Mouse (Mus musculus) right cerebral cortex, postnatal 25 days (tissue): ENCODE measurements at regions not wholly inside any gene's neighbourhood (a gene's known extent, or its start where the extent isn't known, plus 50 kb on each side); places are given as distances from the start of the nearest gene placed in this dataset.

Experiments used
- DNase-seq: peaks from one replicate; pipeline ENCODE4 v3.0.0; 2022

DNA sequence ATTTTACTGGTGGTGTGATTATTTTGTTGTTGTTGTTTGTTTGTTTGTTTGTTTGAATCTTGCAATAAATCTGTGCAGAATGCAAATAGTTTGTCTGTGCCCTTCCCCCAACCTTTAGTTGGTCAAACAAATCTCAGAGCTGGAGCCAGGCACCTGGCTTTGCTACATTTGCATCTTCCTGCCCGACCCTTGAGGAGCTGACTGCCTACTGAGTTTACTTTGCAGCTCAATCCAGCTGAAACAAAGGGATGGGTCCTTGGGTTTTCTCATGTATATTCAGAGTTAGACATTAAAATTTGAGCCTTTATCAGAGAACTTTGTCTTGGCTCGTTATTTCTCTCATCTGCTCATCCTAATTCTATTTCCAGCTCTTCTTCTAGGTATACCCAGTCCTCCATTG, 79.4 kb upstream of the BC030870 start:
- DNase-seq: no peak

DNA sequence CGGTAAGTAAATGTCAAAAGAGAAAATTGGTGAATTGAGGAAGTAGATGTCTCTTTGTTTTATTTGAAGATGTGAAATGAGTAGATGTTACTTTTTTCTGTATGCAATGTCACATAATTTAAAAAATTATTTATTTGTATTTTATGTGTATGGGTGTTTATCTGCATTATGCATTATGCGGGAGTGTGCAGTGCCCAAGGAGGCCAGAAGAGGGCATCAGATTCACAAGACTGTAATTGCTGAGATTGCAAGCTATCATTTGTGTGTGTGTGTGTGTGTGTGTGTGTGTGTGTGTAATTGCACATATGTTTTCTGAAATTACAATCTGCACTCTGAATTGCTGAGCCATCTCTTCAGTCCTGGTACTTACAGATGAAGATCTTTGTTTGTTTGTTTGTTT, 76.8 kb upstream of the BC030870 start:
- DNase-seq: no peak

DNA sequence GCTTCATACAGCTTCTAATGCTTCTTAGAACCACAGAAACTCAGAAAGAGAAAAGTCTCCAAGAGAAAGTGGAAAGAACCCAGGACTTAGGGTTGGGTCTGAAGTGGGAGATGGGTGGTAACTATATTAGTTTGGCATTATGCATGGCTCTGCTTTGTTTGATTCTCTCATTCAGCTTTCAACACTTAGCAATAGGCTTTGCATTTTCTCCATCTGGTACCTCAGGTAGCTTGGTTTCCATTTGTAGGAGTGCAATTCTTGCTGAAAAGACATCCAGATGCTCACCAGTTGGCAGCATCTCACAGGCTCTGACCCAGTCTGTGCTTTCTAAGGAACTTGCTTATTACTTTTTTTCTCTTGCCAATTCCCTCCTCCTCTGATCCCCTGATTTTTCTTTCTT, 65.3 kb upstream of the BC030870 start:
- DNase-seq: peak; percentile 36

DNA sequence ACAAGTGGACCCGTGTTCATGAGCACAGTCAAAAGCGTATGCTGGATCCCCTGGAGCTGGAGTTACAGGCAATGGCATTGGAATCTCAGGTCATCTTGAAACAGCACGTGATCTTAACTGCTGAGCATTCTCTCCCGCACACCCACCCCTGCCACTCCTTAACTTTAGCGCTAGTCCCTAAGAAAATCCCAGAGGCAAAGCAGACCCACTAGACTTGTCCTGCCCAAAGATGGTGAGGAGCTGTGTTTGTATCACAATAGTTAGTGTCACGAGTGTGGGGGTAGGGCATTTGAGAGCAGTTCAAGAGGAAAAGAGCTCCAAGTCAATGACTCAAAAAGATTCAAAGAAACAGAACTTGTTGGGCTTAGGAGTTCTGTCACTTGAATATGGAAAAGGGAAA, 64.9 kb upstream of the BC030870 start:
- DNase-seq: no peak

DNA sequence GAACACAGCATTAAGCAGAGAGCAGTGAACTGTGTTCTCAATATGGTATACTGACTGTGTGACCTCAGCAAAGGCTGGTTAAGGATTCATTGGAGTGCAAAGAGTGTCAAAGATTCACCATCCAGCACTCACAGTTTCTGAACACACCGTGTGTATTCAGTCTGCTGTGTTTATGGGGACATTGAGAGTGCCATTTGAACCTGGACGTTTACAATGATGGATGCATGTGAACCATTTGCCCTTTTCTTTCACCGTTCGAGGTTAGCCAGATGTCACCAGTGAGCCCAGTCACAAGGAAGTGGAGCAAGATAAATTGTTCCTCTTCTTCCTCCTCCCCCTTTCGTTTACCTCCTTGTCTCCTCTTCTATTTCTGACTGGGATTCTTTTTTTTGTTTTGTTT, 53.0 kb upstream of the BC030870 start:
- no peak for DNase-seq

DNA sequence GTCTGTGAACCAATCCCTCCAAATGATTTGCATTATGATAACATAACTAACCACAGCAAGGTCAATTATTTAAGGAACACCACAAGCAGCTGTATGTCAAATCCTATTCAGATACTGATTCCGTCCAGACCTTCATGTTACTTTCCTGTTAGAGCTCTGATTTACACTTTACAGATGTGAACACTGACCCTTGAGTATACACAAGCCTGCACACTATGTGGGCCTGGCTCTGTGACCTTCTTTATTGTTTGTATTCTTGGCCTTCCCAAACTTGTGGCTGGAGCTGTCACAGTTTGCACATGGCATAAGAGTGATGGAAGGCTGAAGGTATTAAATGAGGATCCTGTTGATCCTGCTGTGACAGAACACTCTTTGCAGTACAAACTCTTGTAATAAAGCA, 51.1 kb upstream of the BC030870 start:
- no peak for DNase-seq
